Mouse (Mus musculus): ENCODE data around the gene Meaf6. TPM values are rescaled to one million over a fixed set of nuclear protein-coding genes. Genes with fewer than 3 reads are reported as not detected.
A peak's percentile ranks its signal among the peaks of the same experiment; 100 is the strongest.

Meaf6 gene
- polyA plus RNA-seq, 1 experiment from 2014 or later = 150 TPM

DNA sequence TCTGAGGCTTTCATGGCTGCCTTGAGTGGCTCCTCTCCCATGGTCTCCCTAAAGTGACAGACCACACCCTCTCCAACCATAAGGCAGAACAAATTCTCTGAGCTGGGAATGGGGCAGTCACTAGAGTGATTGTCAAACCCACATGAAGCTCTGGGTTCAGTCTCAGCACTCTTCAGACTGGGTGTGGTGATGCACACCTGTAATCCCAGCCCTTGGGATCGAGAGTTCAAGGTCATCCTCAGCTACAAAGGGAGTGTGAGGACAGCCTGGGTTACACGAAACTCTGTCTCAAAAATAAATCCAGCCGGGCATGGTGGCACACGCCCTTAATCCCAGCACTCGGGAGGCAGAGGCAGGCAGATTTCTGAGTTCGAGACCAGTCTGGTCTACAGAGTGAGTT lies 67.5 kb downstream of the Meaf6 start:
- 91% methylated on average over 6 of the region's 6 CpGs for WGBS
- Histone ChIP-seq H3K27ac (replicated peaks) (no peak overlapping the region), H3K4me3 (no peak overlapping the region), H3K9me3 (no peaks in the 10 kb centered on the region), H3K36me3 (no peaks in the 10 kb centered on the region), H3K4me2 (no peak overlapping the region), H3K9ac (no peak overlapping the region), H3K4me1 (replicated peaks) (no peaks in the 10 kb centered on the region; the same call in 1 of the 2 replicates), H3K27me3 (peaks cover 8% of the 10 kb centered on the region; the same call in 1 of the 2 replicates)
- ATAC-seq (ENCODE audit: low read depth) = no peak

GRCm38 (mm10) chr4:125153659-125154241 lies 68.8 kb downstream of the Meaf6 start:
- H3K9me3 ChIP-seq = no peaks in the 10 kb centered on the region
- peak; percentile 61 for ATAC-seq (ENCODE audit: low read depth)
- no peaks in the 10 kb centered on the region for H3K36me3 ChIP-seq
- H3K27ac ChIP-seq (replicated peaks) = no peak overlapping the region
- no peak overlapping the region for H3K9ac ChIP-seq
- no peaks in the 10 kb centered on the region; the same call in 1 of the 2 replicates for H3K4me1 ChIP-seq (replicated peaks)
- WGBS = 62% methylated on average over 4 of the region's 4 CpGs
- peaks cover 11% of the 10 kb centered on the region; the same call in 1 of the 2 replicates for H3K27me3 ChIP-seq
- H3K4me3 ChIP-seq = no peak overlapping the region
- no peak overlapping the region for H3K4me2 ChIP-seq

GRCm38 (mm10) chr4:125155646-125156045 lies 70.7 kb downstream of the Meaf6 start:
- no peak overlapping the region for H3K4me2 ChIP-seq
- no peak overlapping the region for H3K27ac ChIP-seq (replicated peaks)
- H3K9me3 ChIP-seq = no peaks in the 10 kb centered on the region
- H3K9ac ChIP-seq = no peak overlapping the region
- no peak overlapping the region for H3K4me3 ChIP-seq
- peaks cover 3% of the 10 kb centered on the region for H3K4me1 ChIP-seq (replicated peaks)
- ATAC-seq (ENCODE audit: low read depth) = no peak
- no peaks in the 10 kb centered on the region for H3K36me3 ChIP-seq
- 89% methylated on average over 5 of the region's 5 CpGs for WGBS
- peaks cover 11% of the 10 kb centered on the region; the same call in 1 of the 2 replicates for H3K27me3 ChIP-seq

DNA sequence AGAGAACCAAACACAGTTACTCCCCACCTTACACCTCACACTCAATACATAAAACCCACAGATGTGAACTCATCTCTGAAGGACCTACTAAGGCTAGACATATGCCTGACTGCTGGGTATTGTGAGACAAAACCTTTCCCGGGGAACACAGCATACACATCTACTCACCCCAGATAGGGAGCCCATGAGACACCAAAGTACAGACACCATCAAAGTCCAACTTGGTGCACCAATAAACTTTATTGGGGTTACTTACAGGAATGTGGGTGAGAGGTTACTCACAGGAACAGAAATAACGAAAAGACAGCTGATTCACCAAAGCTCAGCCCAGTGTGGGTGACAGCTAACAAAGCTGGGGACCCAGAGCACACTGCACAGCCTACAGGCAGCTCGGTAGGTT lies 72.4 kb downstream of the Meaf6 start:
- no peak overlapping the region for H3K4me2 ChIP-seq
- 81% methylated on average over 3 of the region's 3 CpGs for WGBS
- H3K4me1 ChIP-seq (replicated peaks) = peaks cover 10% of the 10 kb centered on the region
- no peak for ATAC-seq (ENCODE audit: low read depth)
- no peak overlapping the region for H3K4me3 ChIP-seq
- H3K9ac ChIP-seq = no peak overlapping the region
- no peaks in the 10 kb centered on the region for H3K36me3 ChIP-seq
- H3K27me3 ChIP-seq = peaks cover 9% of the 10 kb centered on the region; the same call in 1 of the 2 replicates
- H3K9me3 ChIP-seq = no peaks in the 10 kb centered on the region
- no peak overlapping the region for H3K27ac ChIP-seq (replicated peaks)

GRCm38 (mm10) chr4:125158081-125158480 lies 73.1 kb downstream of the Meaf6 start:
- no peak overlapping the region for H3K4me3 ChIP-seq
- H3K4me2 ChIP-seq = no peak overlapping the region
- 84% methylated on average over 2 of the region's 2 CpGs for WGBS
- no peaks in the 10 kb centered on the region for H3K36me3 ChIP-seq
- H3K27ac ChIP-seq (replicated peaks) = no peak overlapping the region
- no peaks in the 10 kb centered on the region for H3K9me3 ChIP-seq
- H3K9ac ChIP-seq = no peak overlapping the region
- ATAC-seq (ENCODE audit: low read depth) = no peak
- H3K4me1 ChIP-seq (replicated peaks) = peaks cover 10% of the 10 kb centered on the region
- H3K27me3 ChIP-seq = peaks cover 14% of the 10 kb centered on the region; the same call in 1 of the 2 replicates

- ATAC-seq (ENCODE audit: low read depth) = no peak
- Histone ChIP-seq H3K9ac (no peak overlapping the region), H3K36me3 (no peaks in the 10 kb centered on the region), H3K4me3 (no peak overlapping the region), H3K27ac (replicated peaks) (no peak overlapping the region), H3K27me3 (peaks cover 18% of the 10 kb centered on the region; the same call in 1 of the 2 replicates), H3K4me1 (replicated peaks) (peaks cover 10% of the 10 kb centered on the region), H3K4me2 (no peak overlapping the region), H3K9me3 (no peaks in the 10 kb centered on the region)
- WGBS = 56% methylated on average over 20 of the region's 20 CpGs
Observed at GRCm38 (mm10) chr4:125158581-125159317, 73.8 kb downstream of the Meaf6 start.

- WGBS = 7% methylated on average over 19 of the region's 19 CpGs
Observed at GRCm38 (mm10) chr4:125160320-125160950, 75.5 kb downstream of the Meaf6 start.

DNA sequence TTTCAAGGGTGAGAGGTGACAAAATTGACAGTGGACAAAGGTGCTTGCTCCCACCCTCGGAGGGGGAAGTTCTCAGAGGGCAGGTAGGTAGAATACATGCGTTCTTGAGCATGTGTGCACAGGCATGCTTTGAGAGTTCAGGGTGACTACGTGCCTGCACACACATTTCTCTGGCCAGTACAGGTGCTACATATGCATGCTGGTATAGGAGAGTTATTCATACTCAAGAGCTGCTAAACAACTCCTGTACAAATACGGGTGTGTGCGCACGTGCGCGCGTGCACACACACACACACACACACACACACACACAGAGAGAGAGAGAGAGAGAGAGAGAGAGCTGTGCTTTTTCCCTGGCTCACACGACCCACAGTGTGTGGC lies 76.0 kb downstream of the Meaf6 start:
- H3K9me3 ChIP-seq = no peaks in the 10 kb centered on the region
- H3K4me3 ChIP-seq = no peak overlapping the region
- no peaks in the 10 kb centered on the region for H3K36me3 ChIP-seq
- H3K27me3 ChIP-seq = peaks cover 18% of the 10 kb centered on the region; the same call in 1 of the 2 replicates
- no peak overlapping the region for H3K27ac ChIP-seq (replicated peaks)
- no peak overlapping the region for H3K4me2 ChIP-seq
- 74% methylated on average over 10 of the region's 10 CpGs for WGBS
- H3K4me1 ChIP-seq (replicated peaks) = peaks cover 10% of the 10 kb centered on the region
- H3K9ac ChIP-seq = no peak overlapping the region
- no peak for ATAC-seq (ENCODE audit: low read depth)

More at GRCm38 (mm10) chr4:125160320-125160950, 75.5 kb downstream of the Meaf6 start:
- H3K4me3 ChIP-seq = no peak overlapping the region
- peaks cover 18% of the 10 kb centered on the region; the same call in 1 of the 2 replicates for H3K27me3 ChIP-seq
- no peaks in the 10 kb centered on the region for H3K36me3 ChIP-seq
- H3K27ac ChIP-seq (replicated peaks) = no peak overlapping the region
- H3K4me2 ChIP-seq = peak overlapping the region; percentile 33; the same call in 1 of the 2 replicates
- H3K9ac ChIP-seq = no peak overlapping the region
- H3K4me1 ChIP-seq (replicated peaks) = peaks cover 10% of the 10 kb centered on the region
- no peaks in the 10 kb centered on the region for H3K9me3 ChIP-seq
- ATAC-seq (ENCODE audit: low read depth) = peak; percentile 77

DNA sequence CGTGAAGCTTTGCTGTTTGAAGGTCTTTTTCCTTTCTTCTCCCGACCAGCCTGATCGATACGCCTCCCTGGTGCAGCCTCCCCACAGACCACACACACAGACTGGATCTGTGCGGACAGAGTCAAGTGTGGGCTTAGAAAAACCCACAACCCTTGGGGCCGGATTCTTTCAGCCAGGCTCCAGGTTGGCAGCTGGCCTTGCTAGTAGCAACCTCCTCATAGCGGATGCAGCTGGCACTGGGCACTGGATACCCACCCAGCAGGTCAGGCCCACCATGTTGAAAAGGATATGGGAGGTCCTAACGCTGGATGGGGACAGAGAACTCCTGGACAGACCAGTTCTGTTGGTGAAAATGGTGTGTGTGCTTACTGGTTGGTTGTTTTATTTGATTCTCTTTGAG lies 76.5 kb downstream of the Meaf6 start:
- 47% methylated on average over 8 of the region's 8 CpGs for WGBS
- H3K9me3 ChIP-seq = no peaks in the 10 kb centered on the region

GRCm38 (mm10) chr4:125162701-125163100 lies 77.8 kb downstream of the Meaf6 start:
- Histone ChIP-seq H3K4me1 (replicated peaks) (peaks cover 10% of the 10 kb centered on the region), H3K9me3 (no peaks in the 10 kb centered on the region), H3K36me3 (no peaks in the 10 kb centered on the region), H3K9ac (no peak overlapping the region), H3K4me2 (no peak overlapping the region), H3K4me3 (no peak overlapping the region), H3K27ac (replicated peaks) (no peak overlapping the region), H3K27me3 (peaks cover 18% of the 10 kb centered on the region; the same call in 1 of the 2 replicates)
- no peak for ATAC-seq (ENCODE audit: low read depth)
- 58% methylated on average over 7 of the region's 7 CpGs for WGBS

More for the DNA sequence above, 76.5 kb downstream of the Meaf6 start:
- ATAC-seq (ENCODE audit: low read depth) = no peak
- Histone ChIP-seq H3K4me2 (no peak overlapping the region), H3K27ac (replicated peaks) (no peak overlapping the region), H3K4me1 (replicated peaks) (peaks cover 10% of the 10 kb centered on the region), H3K27me3 (peaks cover 18% of the 10 kb centered on the region; the same call in 1 of the 2 replicates), H3K9ac (no peak overlapping the region), H3K36me3 (no peaks in the 10 kb centered on the region), H3K4me3 (no peak overlapping the region)

Data from neural tube, embryonic 13.5 days (tissue).